Mouse (Mus musculus): ENCODE data around the gene Krba1.

- TF ChIP-seq CTCF (IDR thresholded peaks at IDR 0.05; ENCODE audit: borderline replicate concordance, insufficient read depth, low read length) (no peak), POLR2A (IDR thresholded peaks at IDR 0.05; ENCODE audit: low read depth, low read length) (no peak)
Observed at GRCm38 (mm10) chr6:48430748-48431147, 35.4 kb downstream of the Krba1 start.

All from embryonic fibroblast, embryonic 13.5 days (primary cell).